Mouse (Mus musculus): Measurements from ENCODE around the gene C1qtnf6.

C1qtnf6 gene

GRCm38 (mm10) chr15:78544561-78545001 is 13.4 kb upstream of the C1qtnf6 start, which contains the start of gene Sstr3:
Gene Sstr3, minus strand, starts transcription at chr15:78544685.
- DNase-seq (ENCODE audit: low read depth, low spot score) = no peak

GRCm38 (mm10) chr15:78544041-78544440 is 12.8 kb upstream of the C1qtnf6 start:
- no peak for DNase-seq (ENCODE audit: low read depth, low spot score)

- DNase-seq (ENCODE audit: low read depth, low spot score) = no peak
Measured at GRCm38 (mm10) chr15:78542767-78543303, 11.6 kb upstream of the C1qtnf6 start.

- no peak for DNase-seq (ENCODE audit: low read depth, low spot score)
Measured at GRCm38 (mm10) chr15:78542098-78542766, 11.0 kb upstream of the C1qtnf6 start.

- no peak for DNase-seq (ENCODE audit: low read depth, low spot score)
Measured at GRCm38 (mm10) chr15:78541606-78542005, 10.4 kb upstream of the C1qtnf6 start.

GRCm38 (mm10) chr15:78541036-78541435 is 9.8 kb upstream of the C1qtnf6 start:
- no peak for DNase-seq (ENCODE audit: low read depth, low spot score)

- peak; percentile 45 for DNase-seq (ENCODE audit: low read depth, low spot score)
Measured at GRCm38 (mm10) chr15:78535723-78536421, 4.7 kb upstream of the C1qtnf6 start.

- DNase-seq (ENCODE audit: low read depth, low spot score) = no peak
Measured at GRCm38 (mm10) chr15:78533346-78533835, 2.2 kb upstream of the C1qtnf6 start.

- no peak for DNase-seq (ENCODE audit: low read depth, low spot score)
Measured at GRCm38 (mm10) chr15:78532566-78533345, 1.5 kb upstream of the C1qtnf6 start.

GRCm38 (mm10) chr15:78531901-78532469 is 769 bp upstream of the C1qtnf6 start:
- DNase-seq (ENCODE audit: low read depth, low spot score) = peak; percentile 96

GRCm38 (mm10) chr15:78531451-78531720 is 170 bp upstream of the C1qtnf6 start:
- DNase-seq (ENCODE audit: low read depth, low spot score) = no peak

- no peak for DNase-seq (ENCODE audit: low read depth, low spot score)
Measured at GRCm38 (mm10) chr15:78530141-78530540, 1.1 kb downstream of the C1qtnf6 start.

GRCm38 (mm10) chr15:78529428-78529990 is 1.7 kb downstream of the C1qtnf6 start:
- DNase-seq (ENCODE audit: low read depth, low spot score) = peak; percentile 62

GRCm38 (mm10) chr15:78528726-78529411 is 2.3 kb downstream of the C1qtnf6 start:
- no peak for DNase-seq (ENCODE audit: low read depth, low spot score)

- no peak for DNase-seq (ENCODE audit: low read depth, low spot score)
Measured at GRCm38 (mm10) chr15:78527973-78528372, 3.2 kb downstream of the C1qtnf6 start.

GRCm38 (mm10) chr15:78524163-78524562 is 7.1 kb downstream of the C1qtnf6 start:
- DNase-seq (ENCODE audit: low read depth, low spot score) = no peak

GRCm38 (mm10) chr15:78521892-78522291 is 9.3 kb downstream of the C1qtnf6 start:
- no peak for DNase-seq (ENCODE audit: low read depth, low spot score)

- DNase-seq (ENCODE audit: low read depth, low spot score) = no peak
Measured at GRCm38 (mm10) chr15:78521331-78521730, 9.9 kb downstream of the C1qtnf6 start.

GRCm38 (mm10) chr15:78520112-78520715 is 11.0 kb downstream of the C1qtnf6 start:
- DNase-seq (ENCODE audit: low read depth, low spot score) = no peak

GRCm38 (mm10) chr15:78518221-78518620 is 13.0 kb downstream of the C1qtnf6 start:
- no peak for DNase-seq (ENCODE audit: low read depth, low spot score)
